Mouse (Mus musculus) midbrain, embryonic 14.5 days (tissue): Measurements from ENCODE around the gene Plxna2. TPM values are rescaled to one million over a fixed set of nuclear protein-coding genes. Genes with fewer than 3 reads are reported as not detected.

Experiments used
- ATAC-seq: fragments of 200-750 bp; cut with Nextera tagmentation; 2 replicates; pipeline ENCODE4 v1.8.0; 2017; ENCODE audit warnings: moderate number of reproducible peaks, moderate library complexity; ENCODE audit not compliant: low FRiP score, low TSS enrichment
- DNase-seq: peaks from one replicate; pipeline ENCODE4 v3.0.0-alpha.2; 2015
- H3K27ac ChIP-seq: fragments of 300-500 bp; sonication (generic); replicated peaks from 2 replicates; pipeline ENCODE4 v1.5.1; 2014; ENCODE audit warnings: mild to moderate bottlenecking, low read depth, low read length, moderate library complexity
- H3K27me3 ChIP-seq: fragments of 300-500 bp; sonication (generic); 2 replicates; pipeline ENCODE4 v1.6.1; 2014; ENCODE audit warnings: low read length, control low read depth, mixed read lengths; ENCODE audit not compliant: control insufficient read depth, insufficient read depth
- H3K36me3 ChIP-seq: fragments of 300-500 bp; sonication (generic); 2 replicates; pipeline ENCODE4 v1.6.1; 2014; ENCODE audit warnings: low read length, control low read depth; ENCODE audit not compliant: control insufficient read depth, insufficient read depth
- H3K4me1 ChIP-seq: fragments of 300-500 bp; sonication (generic); 2 replicates; pipeline ENCODE4 v1.6.1; 2014; ENCODE audit warnings: mild to moderate bottlenecking, antibody characterized with exemption, low read length, control low read depth; ENCODE audit not compliant: control insufficient read depth, insufficient read depth
- H3K4me2 ChIP-seq: fragments of 300-500 bp; sonication (generic); 2 replicates; pipeline ENCODE4 v1.6.1; 2014; ENCODE audit warnings: mild to moderate bottlenecking, low read length, moderate library complexity
- H3K4me3 ChIP-seq: fragments of 300-500 bp; sonication (generic); replicated peaks from 2 replicates; pipeline ENCODE4 v1.5.1; 2014; ENCODE audit warnings: low read depth, low read length
- H3K9ac ChIP-seq: fragments of 300-500 bp; sonication (generic); replicated peaks from 2 replicates; pipeline ENCODE4 v1.6.1; 2014; ENCODE audit warnings: mild to moderate bottlenecking, low read length, moderate library complexity
- H3K9me3 ChIP-seq: fragments of 300-500 bp; sonication (generic); 2 replicates; pipeline ENCODE4 v1.6.1; 2016; ENCODE audit warnings: low read length, control low read depth, mixed read lengths; ENCODE audit not compliant: control insufficient read depth
- WGBS: fragments of 180-500 bp; shearing (Covaris S2); extraction: QIAGEN DNeasy Blood & Tissue Kit; methylation state at CpG from one replicate; pipeline ENCODE4 v1.1.7; 2014; 5-methylcytosine and 5-hydroxymethylcytosine counted together
- polyA plus RNA-seq: library from polyadenylated mRNA; unstranded; fragments of >200 nt; fragmentation: Nextera tagmentation; extraction: Ambion mirVana; gene quantifications from 2 replicates; pipeline ENCODE4 v1.2.1, GENCODE M21; 2014

The Plxna2 gene
- polyA plus RNA-seq, 1 experiment from 2014 or later = 24.1 TPM

DNA sequence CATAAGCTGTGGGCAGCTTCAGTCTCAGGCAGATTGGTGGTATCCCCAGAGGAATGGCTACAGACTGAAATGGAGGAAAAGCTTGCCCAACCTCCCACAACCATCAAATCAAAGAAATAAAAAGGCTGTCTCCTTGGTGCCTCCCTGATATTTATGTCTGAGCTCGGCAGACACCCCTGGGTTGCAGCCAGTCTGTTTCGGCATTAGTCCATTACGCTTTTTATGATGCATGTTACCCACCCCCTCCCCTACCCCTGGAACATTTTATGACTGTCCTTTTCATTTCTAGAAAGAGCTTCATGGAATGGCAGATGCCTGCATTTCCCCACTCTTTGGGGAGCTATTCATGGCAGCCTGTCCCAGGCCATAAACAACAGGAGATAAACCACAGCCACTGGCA, 47.7 kb downstream of the Plxna2 start:
- no peaks in the 10 kb centered on the region for H3K27me3 ChIP-seq
- no peaks in the 10 kb centered on the region for H3K9me3 ChIP-seq
- no peak overlapping the region for H3K4me2 ChIP-seq
- ATAC-seq (no peak), DNase-seq (no peak)
- H3K36me3 ChIP-seq = no peaks in the 10 kb centered on the region; the same call in 1 of the 2 replicates
- H3K27ac ChIP-seq = no peak overlapping the region
- no peak overlapping the region for H3K4me3 ChIP-seq
- no peak overlapping the region for H3K9ac ChIP-seq
- WGBS = 79% methylated on average over 3 of the region's 3 CpGs
- H3K4me1 ChIP-seq = peaks cover 6% of the 10 kb centered on the region; the same call in 1 of the 2 replicates

DNA sequence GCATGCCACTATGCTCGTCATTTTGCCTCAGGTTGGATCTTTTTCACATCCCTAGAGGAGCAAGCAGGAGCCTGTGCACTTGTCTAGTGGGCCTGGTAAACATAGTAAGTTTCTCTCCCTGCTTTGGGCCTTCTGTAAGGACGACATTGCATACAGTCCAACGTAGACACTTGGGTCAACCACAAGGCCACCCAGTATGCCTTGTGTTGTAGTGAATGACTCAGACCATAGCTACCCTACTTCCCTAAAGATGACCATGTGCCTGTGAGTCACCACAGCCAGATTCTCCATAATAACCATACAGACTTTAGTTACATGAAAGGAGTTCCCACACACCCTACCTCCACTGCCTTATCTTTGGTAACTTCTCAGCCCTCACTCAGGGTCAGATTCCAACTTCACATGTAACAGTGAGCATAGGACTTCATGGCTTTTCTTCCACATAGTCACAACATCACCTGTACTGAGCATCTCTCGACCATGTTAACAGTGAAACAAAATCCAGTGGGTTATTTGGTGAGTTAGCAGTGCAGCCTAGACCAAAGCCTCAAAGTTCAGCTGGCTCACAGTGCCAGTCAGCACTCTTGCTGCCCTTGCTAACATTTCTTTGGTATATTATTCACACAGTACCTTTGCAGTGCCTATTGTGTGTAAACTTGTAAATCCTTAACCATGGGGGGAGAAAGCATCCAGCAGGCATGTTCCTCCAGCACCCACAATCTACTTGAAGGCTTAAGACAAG, 53.9 kb downstream of the Plxna2 start:
- H3K9ac ChIP-seq = no peak overlapping the region
- ATAC-seq (no peak), DNase-seq (no peak)
- H3K36me3 ChIP-seq = peaks cover 2% of the 10 kb centered on the region; the same call in 1 of the 2 replicates
- no peaks in the 10 kb centered on the region for H3K4me1 ChIP-seq
- H3K4me2 ChIP-seq = no peak overlapping the region
- no peaks in the 10 kb centered on the region for H3K27me3 ChIP-seq
- H3K4me3 ChIP-seq = no peak overlapping the region
- H3K9me3 ChIP-seq = no peaks in the 10 kb centered on the region
- WGBS = 83% methylated on average over 4 of the region's 4 CpGs
- H3K27ac ChIP-seq = no peak overlapping the region

- WGBS = 83% methylated on average over 1 of the region's 1 CpGs
- Histone ChIP-seq H3K27me3 (no peaks in the 10 kb centered on the region), H3K4me1 (no peaks in the 10 kb centered on the region), H3K27ac (no peak overlapping the region), H3K9ac (no peak overlapping the region), H3K9me3 (no peaks in the 10 kb centered on the region), H3K4me3 (no peak overlapping the region), H3K36me3 (peaks cover 2% of the 10 kb centered on the region; the same call in 1 of the 2 replicates), H3K4me2 (no peak overlapping the region)
- ATAC-seq (no peak), DNase-seq (no peak)
Observed at GRCm38 (mm10) chr1:194672525-194672894, 54.5 kb downstream of the Plxna2 start.

GRCm38 (mm10) chr1:194673229-194673628, 55.2 kb downstream of the Plxna2 start:
- peaks cover 2% of the 10 kb centered on the region; the same call in 1 of the 2 replicates for H3K36me3 ChIP-seq
- H3K4me2 ChIP-seq = no peak overlapping the region
- no peaks in the 10 kb centered on the region for H3K9me3 ChIP-seq
- no peak overlapping the region for H3K27ac ChIP-seq
- H3K27me3 ChIP-seq = no peaks in the 10 kb centered on the region
- H3K4me1 ChIP-seq = no peaks in the 10 kb centered on the region
- DNase-seq = no peak
- no peak overlapping the region for H3K4me3 ChIP-seq
- no peak for ATAC-seq
- H3K9ac ChIP-seq = no peak overlapping the region

GRCm38 (mm10) chr1:194675106-194675890, 57.3 kb downstream of the Plxna2 start:
- 91% methylated on average over 3 of the region's 3 CpGs for WGBS

GRCm38 (mm10) chr1:194675891-194676200, 57.8 kb downstream of the Plxna2 start:
- Histone ChIP-seq H3K9ac (no peak overlapping the region), H3K4me3 (no peak overlapping the region), H3K9me3 (no peaks in the 10 kb centered on the region), H3K4me1 (no peaks in the 10 kb centered on the region), H3K4me2 (no peak overlapping the region), H3K36me3 (0 out of 2 replicates have a peak, but pooled peaks cover 2% of the 10 kb centered on the region), H3K27ac (no peak overlapping the region), H3K27me3 (no peaks in the 10 kb centered on the region)
- ATAC-seq (no peak), DNase-seq (no peak)
- WGBS = 84% methylated on average over 2 of the region's 2 CpGs

More at GRCm38 (mm10) chr1:194675106-194675890, 57.3 kb downstream of the Plxna2 start:
- no peak overlapping the region for H3K4me3 ChIP-seq
- H3K27me3 ChIP-seq = no peaks in the 10 kb centered on the region
- no peak for DNase-seq
- H3K9me3 ChIP-seq = no peaks in the 10 kb centered on the region
- H3K4me1 ChIP-seq = no peaks in the 10 kb centered on the region
- no peak overlapping the region for H3K4me2 ChIP-seq
- no peak overlapping the region for H3K27ac ChIP-seq
- ATAC-seq = no peak
- H3K9ac ChIP-seq = no peak overlapping the region
- H3K36me3 ChIP-seq = peaks cover 2% of the 10 kb centered on the region; the same call in 1 of the 2 replicates

GRCm38 (mm10) chr1:194677878-194678277, 59.9 kb downstream of the Plxna2 start:
- Histone ChIP-seq H3K36me3 (0 out of 2 replicates have a peak, but pooled peaks cover 2% of the 10 kb centered on the region), H3K4me3 (no peak overlapping the region), H3K4me2 (no peak overlapping the region), H3K4me1 (no peaks in the 10 kb centered on the region), H3K27ac (no peak overlapping the region), H3K9me3 (no peaks in the 10 kb centered on the region), H3K27me3 (no peaks in the 10 kb centered on the region), H3K9ac (no peak overlapping the region)
- DNase-seq = no peak
- ATAC-seq = no peak
- 80% methylated on average over 3 of the region's 3 CpGs for WGBS

- no peak for ATAC-seq
- Histone ChIP-seq H3K4me2 (no peak overlapping the region), H3K27me3 (no peaks in the 10 kb centered on the region), H3K4me1 (no peaks in the 10 kb centered on the region), H3K27ac (no peak overlapping the region), H3K4me3 (no peak overlapping the region), H3K9me3 (no peaks in the 10 kb centered on the region), H3K36me3 (no peaks in the 10 kb centered on the region), H3K9ac (no peak overlapping the region)
- DNase-seq = no peak
Observed at GRCm38 (mm10) chr1:194679147-194679546, 61.1 kb downstream of the Plxna2 start.

- Histone ChIP-seq H3K4me3 (no peak overlapping the region), H3K36me3 (no peaks in the 10 kb centered on the region), H3K9me3 (no peaks in the 10 kb centered on the region), H3K27me3 (no peaks in the 10 kb centered on the region), H3K9ac (no peak overlapping the region), H3K27ac (no peak overlapping the region), H3K4me2 (no peak overlapping the region), H3K4me1 (no peaks in the 10 kb centered on the region)
- no peak for DNase-seq
- no peak for ATAC-seq
- WGBS = 49% methylated on average over 2 of the region's 2 CpGs
Observed at GRCm38 (mm10) chr1:194680136-194680535, 62.1 kb downstream of the Plxna2 start.
